Mouse (Mus musculus): Measurements from ENCODE around the gene Pitpnm2. TPM values are rescaled to one million over a fixed set of nuclear protein-coding genes. Genes with fewer than 3 reads are reported as not detected.

Gene Pitpnm2
- total and polyA plus RNA-seq, 3 experiments = 7.0 to 22.2 TPM; not detected in 1

GRCm38 (mm10) chr5:124216403-124216802 lies 33.2 kb downstream of the Pitpnm2 start:
- Histone ChIP-seq H3K27ac (ENCODE audit: control insufficient read depth, low read depth, low read length) (no peak overlapping the region), H3K36me3 (ENCODE audit: control insufficient read depth in 1 of 2, insufficient read depth in 2 of 2, low read length in 2 of 2) (no peaks in the 10 kb centered on the region), H3K27me3 (ENCODE audit: control insufficient read depth in 1 of 2, insufficient read depth in 2 of 2, low read length in 2 of 2) (no peaks in the 10 kb centered on the region), H3K9me3 (replicated peaks; ENCODE audit: insufficient read depth, low read length) (no peaks in the 10 kb centered on the region), H3K4me3 (ENCODE audit: control insufficient read depth in 1 of 2, insufficient read depth in 1 of 2, low read depth in 2 of 2, low read length in 2 of 2) (no peak overlapping the region), H3K79me2 (ENCODE audit: control insufficient read depth, insufficient read depth, low read length, poor library complexity) (no peaks in the 10 kb centered on the region), H3K4me1 (ENCODE audit: control insufficient read depth in 1 of 2, insufficient read depth in 2 of 2, low read length in 2 of 2) (no peaks in the 10 kb centered on the region), H3K9ac (ENCODE audit: control insufficient read depth, low read depth, low read length, poor library complexity, severe bottlenecking) (no peak overlapping the region)
- no peak for DNase-seq (ENCODE audit: low read depth, low spot score)
- no peak for TF ChIP-seq RAD21 (IDR thresholded peaks at IDR 0.05; ENCODE audit: low read depth, low read length)
- no peak for TF ChIP-seq CHD2 (IDR thresholded peaks at IDR 0.05; ENCODE audit: low read length)

- no peak overlapping the region for H3K4me3 ChIP-seq (ENCODE audit: control insufficient read depth in 1 of 2, insufficient read depth in 1 of 2, low read depth in 2 of 2, low read length in 2 of 2)
- no peak for DNase-seq (ENCODE audit: low read depth, low spot score)
- no peak overlapping the region for H3K27ac ChIP-seq (ENCODE audit: control insufficient read depth, low read depth, low read length)
- no peaks in the 10 kb centered on the region for H3K36me3 ChIP-seq (ENCODE audit: control insufficient read depth in 1 of 2, insufficient read depth in 2 of 2, low read length in 2 of 2)
- no peaks in the 10 kb centered on the region for H3K79me2 ChIP-seq (ENCODE audit: control insufficient read depth, insufficient read depth, low read length, poor library complexity)
- H3K9me3 ChIP-seq (replicated peaks; ENCODE audit: insufficient read depth, low read length) = no peaks in the 10 kb centered on the region
- TF ChIP-seq SMC3 (IDR thresholded peaks at IDR 0.05; ENCODE audit: low read depth, low read length) (no peak), POLR2AphosphoS5 (IDR thresholded peaks at IDR 0.05; ENCODE audit: borderline replicate concordance, low read depth, low read length) (no peak), UBTF (IDR thresholded peaks at IDR 0.05; ENCODE audit: borderline replicate concordance, insufficient read depth, low read depth, low read length) (no peak), POLR2A (IDR thresholded peaks at IDR 0.05; ENCODE audit: control insufficient read depth in 1 of 2, insufficient read depth in 1 of 2, low read depth in 1 of 2, low read length in 2 of 2, poor library complexity in 1 of 2) (no peak), BHLHE40 (IDR thresholded peaks at IDR 0.05; ENCODE audit: borderline replicate concordance, low read depth, low read length) (no peak), TCF12 (IDR thresholded peaks at IDR 0.05; ENCODE audit: low read depth, low read length) (no peak), NELFE (IDR thresholded peaks at IDR 0.05; ENCODE audit: low read depth, low read length) (no peak), TBP (IDR thresholded peaks at IDR 0.05; ENCODE audit: low read depth, low read length) (no peak), ELF1 (IDR thresholded peaks at IDR 0.05; ENCODE audit: low read depth, low read length) (no peak), USF2 (IDR thresholded peaks at IDR 0.05; ENCODE audit: borderline replicate concordance in 1 of 2, insufficient read depth in 1 of 2, low read depth in 1 of 2, low read length in 2 of 2) (no peak), ZKSCAN1 (IDR thresholded peaks at IDR 0.05; ENCODE audit: low read depth, low read length) (no peak), MYC (IDR thresholded peaks at IDR 0.05; ENCODE audit: low read depth, low read length) (no peak), CHD2 (IDR thresholded peaks at IDR 0.05; ENCODE audit: low read length) (no peak), NRF1 (IDR thresholded peaks at IDR 0.05; ENCODE audit: insufficient read depth, low read depth, low read length, poor library complexity, severe bottlenecking) (no peak), GABPA (IDR thresholded peaks at IDR 0.05; ENCODE audit: low read depth, low read length) (no peak), TAL1 (IDR thresholded peaks at IDR 0.05; ENCODE audit: low read length) (no peak), MEF2A (IDR thresholded peaks at IDR 0.05; ENCODE audit: extremely low read depth, insufficient replicate concordance, low read depth, low read length, poor library complexity, severe bottlenecking) (no peak), MAFK (IDR thresholded peaks at IDR 0.05; ENCODE audit: borderline replicate concordance, low read depth, low read length) (no peak), KAT2A (conservative IDR thresholded peaks at IDR 0.05; ENCODE audit: low read depth, low read length) (no peak)
- no peaks in the 10 kb centered on the region for H3K4me1 ChIP-seq (ENCODE audit: control insufficient read depth in 1 of 2, insufficient read depth in 2 of 2, low read length in 2 of 2)
- H3K9ac ChIP-seq (ENCODE audit: control insufficient read depth, low read depth, low read length, poor library complexity, severe bottlenecking) = no peak overlapping the region
- H3K27me3 ChIP-seq (ENCODE audit: control insufficient read depth in 1 of 2, insufficient read depth in 2 of 2, low read length in 2 of 2) = no peaks in the 10 kb centered on the region
Measured at GRCm38 (mm10) chr5:124215647-124216046, 33.9 kb downstream of the Pitpnm2 start.

All from MEL (cell line).